Mouse (Mus musculus) megakaryocyte, embryonic 14.5 days (primary cell): ENCODE data around the gene Tmem30b. TPM values are rescaled to one million over a fixed set of nuclear protein-coding genes. Genes with fewer than 3 reads are reported as not detected.

Experiments
- H3K27me3 ChIP-seq: replicated peaks from 2 replicates; pipeline ENCODE3; 2012; ENCODE audit warnings: inconsistent platforms
- H3K36me3 ChIP-seq: replicated peaks from 2 replicates; pipeline ENCODE3; 2012; ENCODE audit warnings: low read length, inconsistent platforms, mixed read lengths
- H3K4me1 ChIP-seq: 2 replicates; pipeline ENCODE4 v1.6.1; 2012; ENCODE audit warnings: inconsistent platforms
- H3K4me3 ChIP-seq: replicated peaks from 2 replicates; pipeline ENCODE3; 2012; ENCODE audit warnings: moderate library complexity, mild to moderate bottlenecking, inconsistent platforms
- H3K9me3 ChIP-seq: 2 replicates; pipeline ENCODE4 v1.6.1; 2012; ENCODE audit warnings: inconsistent platforms
- FLI1 ChIP-seq: IDR thresholded peaks from 2 replicates; pipeline ENCODE4 v1.6.1; 2012; ENCODE audit warnings: low read length, inconsistent platforms, mixed read lengths
- GATA1 ChIP-seq: IDR thresholded peaks from 3 replicates; pipeline ENCODE4 v1.6.1; 2012; ENCODE audit warnings: mixed read lengths, low read length, inconsistent platforms, borderline replicate concordance
- polyA plus RNA-seq: library from polyadenylated mRNA; stranded (reverse); fragments of >175 nt; gene quantifications from 2 replicates; pipeline ENCODE4 v1.2.3, GENCODE M21; 2012; ENCODE audit warnings: low replicate concordance; ENCODE audit not compliant: insufficient read depth

The Tmem30b gene
- polyA plus RNA-seq, 1 experiment, result not detected

- Histone ChIP-seq H3K36me3 (no peaks in the 10 kb centered on the region), H3K27me3 (peaks cover 30% of the 10 kb centered on the region), H3K4me1 (peaks cover 6% of the 10 kb centered on the region), H3K9me3 (peaks cover 3% of the 10 kb centered on the region; the same call in 1 of the 2 replicates), H3K4me3 (no peak overlapping the region)
- TF ChIP-seq GATA1, result no peak
- TF ChIP-seq FLI1, result no peak
These were observed 28.4 kb downstream of the Tmem30b start for GRCm38 (mm10) chr12:73517768-73518167.

DNA sequence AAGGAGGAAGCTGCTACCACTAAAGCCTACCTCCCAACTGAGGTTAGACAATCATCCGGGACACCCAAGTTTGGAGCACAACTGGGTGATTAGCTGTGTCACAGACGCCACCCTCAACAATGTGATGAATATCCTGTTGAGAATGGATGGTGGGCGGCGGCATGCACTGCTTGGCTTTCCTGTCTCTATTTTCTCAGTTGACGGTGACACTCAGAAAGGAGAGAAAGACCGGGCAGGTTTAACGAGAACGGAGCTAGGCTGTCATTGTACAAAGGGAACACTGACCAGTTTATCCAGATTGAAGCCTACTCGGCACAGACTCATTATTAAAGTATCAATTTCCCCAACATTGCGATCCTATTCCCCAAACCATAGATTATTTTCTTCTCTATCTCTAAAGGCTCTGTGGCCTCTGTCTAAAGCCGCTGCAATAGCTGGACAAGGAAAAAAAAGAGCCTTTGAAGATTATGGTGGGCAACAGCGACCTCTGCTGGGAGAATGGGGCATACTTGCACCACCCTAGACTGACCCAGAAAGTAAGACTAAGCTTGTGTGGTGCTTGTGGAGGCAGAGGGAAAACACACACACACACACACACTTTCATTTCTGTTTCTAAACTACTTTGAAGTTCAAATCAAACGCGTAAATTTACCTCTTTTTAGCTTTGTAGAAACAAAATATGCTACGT is 29.0 kb downstream of the Tmem30b start:
- TF ChIP-seq FLI1 (no peak), GATA1 (no peak)

GRCm38 (mm10) chr12:73516516-73516915 is 29.7 kb downstream of the Tmem30b start:
- H3K4me1 ChIP-seq, result peaks cover 6% of the 10 kb centered on the region
- no peaks in the 10 kb centered on the region for H3K36me3 ChIP-seq
- H3K27me3 ChIP-seq, result peaks cover 36% of the 10 kb centered on the region
- no peak overlapping the region for H3K4me3 ChIP-seq
- peaks cover 3% of the 10 kb centered on the region; the same call in 1 of the 2 replicates for H3K9me3 ChIP-seq
- no peak for TF ChIP-seq FLI1
- no peak for TF ChIP-seq GATA1

More for the DNA sequence above, 29.0 kb downstream of the Tmem30b start:
- peak overlapping the region; percentile 80 for H3K4me3 ChIP-seq
- H3K27me3 ChIP-seq, result peaks cover 35% of the 10 kb centered on the region
- no peaks in the 10 kb centered on the region for H3K36me3 ChIP-seq
- peaks cover 6% of the 10 kb centered on the region for H3K4me1 ChIP-seq
- peaks cover 3% of the 10 kb centered on the region; the same call in 1 of the 2 replicates for H3K9me3 ChIP-seq

- H3K27me3 ChIP-seq, result peaks cover 37% of the 10 kb centered on the region
- TF ChIP-seq GATA1 (no peak), FLI1 (no peak)
- no peak overlapping the region for H3K4me3 ChIP-seq
- no peaks in the 10 kb centered on the region for H3K36me3 ChIP-seq
- H3K4me1 ChIP-seq, result peaks cover 6% of the 10 kb centered on the region
- H3K9me3 ChIP-seq, result peaks cover 3% of the 10 kb centered on the region; the same call in 1 of the 2 replicates
These were observed 31.5 kb downstream of the Tmem30b start for GRCm38 (mm10) chr12:73514722-73515121.

- no peak overlapping the region for H3K4me3 ChIP-seq
These were observed 32.2 kb downstream of the Tmem30b start for GRCm38 (mm10) chr12:73513958-73514357.

DNA sequence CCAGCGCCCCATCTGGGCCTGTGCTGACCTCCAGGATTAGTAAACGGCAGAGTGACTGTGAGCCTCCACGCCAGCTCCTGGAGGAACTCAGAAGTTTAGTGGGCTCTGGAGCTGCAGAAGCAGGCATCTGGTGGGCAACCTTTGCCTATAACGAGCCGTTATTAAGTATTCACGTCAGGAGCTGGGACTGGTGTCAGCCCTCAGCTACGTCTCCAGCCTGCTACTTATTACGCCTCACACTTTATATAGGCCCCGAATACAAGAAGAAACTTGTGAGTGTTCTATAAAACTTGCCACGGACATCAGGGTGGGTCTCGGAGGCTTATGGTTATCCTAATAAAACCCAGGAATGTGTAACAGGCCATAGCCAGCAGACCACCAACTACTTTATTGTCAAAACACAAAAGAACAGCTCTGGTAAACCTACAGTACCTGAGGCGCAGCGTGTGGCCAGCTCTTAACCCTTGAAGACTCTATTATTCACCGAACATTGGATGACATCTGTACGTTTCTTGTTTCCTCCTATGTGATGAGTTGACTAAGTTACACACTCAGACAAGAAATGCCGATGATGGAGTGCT is 34.6 kb downstream of the Tmem30b start:
- Histone ChIP-seq H3K27me3 (peaks cover 40% of the 10 kb centered on the region), H3K4me1 (no peaks in the 10 kb centered on the region; the same call in 1 of the 2 replicates), H3K36me3 (no peaks in the 10 kb centered on the region), H3K4me3 (no peak overlapping the region), H3K9me3 (no peaks in the 10 kb centered on the region)
- TF ChIP-seq GATA1, result no peak
- TF ChIP-seq FLI1, result no peak

More at GRCm38 (mm10) chr12:73513958-73514357, 32.2 kb downstream of the Tmem30b start:
- Histone ChIP-seq H3K27me3 (peaks cover 32% of the 10 kb centered on the region), H3K9me3 (peaks cover 3% of the 10 kb centered on the region; the same call in 1 of the 2 replicates), H3K36me3 (no peaks in the 10 kb centered on the region), H3K4me1 (peaks cover 6% of the 10 kb centered on the region)
- no peak for TF ChIP-seq FLI1

- no peak overlapping the region for H3K4me3 ChIP-seq
- no peaks in the 10 kb centered on the region for H3K4me1 ChIP-seq
- peaks cover 34% of the 10 kb centered on the region for H3K27me3 ChIP-seq
- TF ChIP-seq GATA1, result no peak
- TF ChIP-seq FLI1, result no peak
- no peaks in the 10 kb centered on the region for H3K36me3 ChIP-seq
- peaks cover 2% of the 10 kb centered on the region; the same call in 1 of the 2 replicates for H3K9me3 ChIP-seq
These were observed 39.1 kb downstream of the Tmem30b start for GRCm38 (mm10) chr12:73507105-73507504.

- H3K4me3 ChIP-seq, result no peak overlapping the region
- peaks cover 36% of the 10 kb centered on the region for H3K27me3 ChIP-seq
- no peaks in the 10 kb centered on the region for H3K4me1 ChIP-seq
- no peaks in the 10 kb centered on the region for H3K36me3 ChIP-seq
- TF ChIP-seq GATA1, result no peak
- no peak for TF ChIP-seq FLI1
- peaks cover 2% of the 10 kb centered on the region; the same call in 1 of the 2 replicates for H3K9me3 ChIP-seq
These were observed 39.5 kb downstream of the Tmem30b start for GRCm38 (mm10) chr12:73506648-73507047.

DNA sequence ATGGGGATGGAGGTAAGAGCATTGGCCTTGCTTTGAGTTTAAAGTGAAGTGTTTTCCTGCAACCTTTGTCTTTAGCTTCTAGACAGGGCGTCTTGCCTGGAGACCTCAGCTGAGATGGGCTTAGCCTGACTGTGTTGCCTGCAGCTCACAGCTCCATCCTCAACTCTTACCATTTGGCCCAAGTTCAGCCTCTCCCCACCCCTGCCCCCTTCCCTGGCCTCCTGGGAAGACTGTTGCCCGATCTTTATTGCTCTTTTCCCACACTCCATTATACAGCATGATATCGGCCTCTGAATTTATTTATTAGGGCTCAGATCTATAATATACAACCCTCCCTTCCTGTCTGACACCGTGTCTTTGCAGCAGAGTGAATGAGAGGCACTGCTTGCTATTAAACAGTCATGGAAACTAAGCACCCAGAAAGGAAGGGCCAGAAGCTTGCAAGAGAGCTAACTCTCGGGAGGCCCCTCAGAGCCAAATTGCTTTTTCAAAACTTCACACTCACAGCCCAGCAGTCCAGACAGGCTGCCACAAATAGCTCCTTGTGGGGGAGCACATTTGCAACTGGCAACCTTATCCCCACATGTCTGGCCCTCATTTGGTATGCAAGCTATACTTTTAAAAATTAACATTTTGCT is 45.4 kb downstream of the Tmem30b start:
- peaks cover 2% of the 10 kb centered on the region; the same call in 1 of the 2 replicates for H3K9me3 ChIP-seq
- H3K27me3 ChIP-seq, result peaks cover 29% of the 10 kb centered on the region
- TF ChIP-seq GATA1, result no peak
- TF ChIP-seq FLI1, result no peak
- no peak overlapping the region for H3K4me3 ChIP-seq
- no peaks in the 10 kb centered on the region for H3K4me1 ChIP-seq
- no peaks in the 10 kb centered on the region for H3K36me3 ChIP-seq

DNA sequence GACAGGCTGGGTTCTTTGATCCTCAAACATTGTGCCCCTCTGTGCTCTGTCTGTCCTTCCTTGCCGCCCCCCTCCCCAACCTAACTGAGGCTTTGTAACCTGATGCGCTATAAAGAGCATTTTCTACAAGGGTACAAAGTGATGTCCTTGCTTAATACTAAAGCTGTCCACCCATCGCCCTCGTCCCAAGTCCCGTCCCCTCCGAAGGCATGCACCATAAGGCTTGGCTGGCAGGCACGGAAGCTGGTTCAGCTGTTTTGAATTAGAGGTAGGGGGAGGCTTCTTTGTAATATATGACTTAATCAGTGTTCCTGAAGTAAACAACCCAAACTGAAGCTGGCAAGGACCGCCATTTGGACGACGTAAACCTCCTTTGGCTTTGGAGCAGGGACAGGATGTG is 51.0 kb downstream of the Tmem30b start:
- Histone ChIP-seq H3K36me3 (no peaks in the 10 kb centered on the region), H3K27me3 (peaks cover 13% of the 10 kb centered on the region), H3K9me3 (no peaks in the 10 kb centered on the region), H3K4me3 (no peak overlapping the region), H3K4me1 (no peaks in the 10 kb centered on the region)
- no peak for TF ChIP-seq FLI1
- TF ChIP-seq GATA1, result no peak
